Mouse (Mus musculus): ENCODE results near the gene Hk2. TPM values are rescaled to one million over a fixed set of nuclear protein-coding genes. Genes with fewer than 3 reads are reported as not detected.

Gene Hk2
- polyA plus RNA-seq, 1 experiment from 2014 or later, result 21.7 TPM

GRCm38 (mm10) chr6:82798202-82798737 is 24.0 kb upstream of the Hk2 start:
- no peak for ATAC-seq (replicated peaks; ENCODE audit: low FRiP score)
- 79% methylated on average over 3 of the region's 3 CpGs for WGBS
- H3K36me3 ChIP-seq (ENCODE audit: control insufficient read depth, insufficient read depth, low read length), result no peaks in the 10 kb centered on the region

GRCm38 (mm10) chr6:82797300-82797839 is 23.1 kb upstream of the Hk2 start:
- no peak for DNase-seq (ENCODE audit: low spot score)
- H3K4me2 ChIP-seq (ENCODE audit: low read depth, low read length, severe bottlenecking), result no peak overlapping the region
- no peaks in the 10 kb centered on the region for H3K9me3 ChIP-seq (ENCODE audit: control insufficient read depth, low read length)
- no peaks in the 10 kb centered on the region for H3K4me1 ChIP-seq (replicated peaks; ENCODE audit: control insufficient read depth, insufficient read depth, low read length)
- H3K27ac ChIP-seq (ENCODE audit: low read depth, low read length), result no peak overlapping the region
- H3K27me3 ChIP-seq (ENCODE audit: control insufficient read depth, insufficient read depth, low read length), result no peaks in the 10 kb centered on the region
- no peak overlapping the region for H3K4me3 ChIP-seq (ENCODE audit: low read depth, low read length)
- H3K9ac ChIP-seq (ENCODE audit: low read length), result no peak overlapping the region
- H3K36me3 ChIP-seq (ENCODE audit: control insufficient read depth, insufficient read depth, low read length), result no peaks in the 10 kb centered on the region
- 57% methylated on average over 5 of the region's 5 CpGs for WGBS
- no peak for ATAC-seq (replicated peaks; ENCODE audit: low FRiP score)

More at GRCm38 (mm10) chr6:82798202-82798737, 24.0 kb upstream of the Hk2 start:
- Histone ChIP-seq H3K4me2 (ENCODE audit: low read depth, low read length, severe bottlenecking) (no peak overlapping the region), H3K9me3 (ENCODE audit: control insufficient read depth, low read length) (no peaks in the 10 kb centered on the region), H3K9ac (ENCODE audit: low read length) (no peak overlapping the region), H3K27me3 (ENCODE audit: control insufficient read depth, insufficient read depth, low read length) (no peaks in the 10 kb centered on the region), H3K4me3 (ENCODE audit: low read depth, low read length) (no peak overlapping the region), H3K4me1 (replicated peaks; ENCODE audit: control insufficient read depth, insufficient read depth, low read length) (no peaks in the 10 kb centered on the region), H3K27ac (ENCODE audit: low read depth, low read length) (no peak overlapping the region)
- DNase-seq (ENCODE audit: low spot score), result no peak

DNA sequence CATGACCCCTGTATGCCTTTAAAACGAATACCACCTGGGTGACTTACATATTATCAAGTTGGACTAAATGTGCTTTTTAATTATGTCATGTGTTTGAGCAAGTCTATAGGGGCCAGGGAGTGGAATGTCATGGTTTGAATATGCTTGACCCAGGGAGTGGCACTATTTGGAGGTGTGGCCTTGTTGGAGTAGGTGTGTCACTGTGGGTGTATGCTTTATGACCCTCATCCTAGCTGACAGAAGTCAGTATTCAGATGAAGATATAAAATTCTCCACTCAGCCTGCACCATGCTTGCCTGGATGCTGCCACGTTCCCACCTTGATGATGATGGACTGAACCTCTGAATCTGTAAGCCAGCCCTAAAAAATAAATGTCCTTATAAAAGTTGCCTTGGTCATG is 16.6 kb upstream of the Hk2 start:
- 85% methylated on average over 2 of the region's 2 CpGs for WGBS
- H3K4me2 ChIP-seq (ENCODE audit: low read depth, low read length, severe bottlenecking), result no peak overlapping the region
- H3K27me3 ChIP-seq (ENCODE audit: control insufficient read depth, insufficient read depth, low read length), result no peaks in the 10 kb centered on the region
- H3K4me1 ChIP-seq (replicated peaks; ENCODE audit: control insufficient read depth, insufficient read depth, low read length), result no peaks in the 10 kb centered on the region
- DNase-seq (ENCODE audit: low spot score), result no peak
- no peak overlapping the region for H3K4me3 ChIP-seq (ENCODE audit: low read depth, low read length)
- H3K36me3 ChIP-seq (ENCODE audit: control insufficient read depth, insufficient read depth, low read length), result no peaks in the 10 kb centered on the region
- H3K9me3 ChIP-seq (ENCODE audit: control insufficient read depth, low read length), result no peaks in the 10 kb centered on the region
- no peak overlapping the region for H3K27ac ChIP-seq (ENCODE audit: low read depth, low read length)
- ATAC-seq (replicated peaks; ENCODE audit: low FRiP score), result no peak
- H3K9ac ChIP-seq (ENCODE audit: low read length), result no peak overlapping the region

DNA sequence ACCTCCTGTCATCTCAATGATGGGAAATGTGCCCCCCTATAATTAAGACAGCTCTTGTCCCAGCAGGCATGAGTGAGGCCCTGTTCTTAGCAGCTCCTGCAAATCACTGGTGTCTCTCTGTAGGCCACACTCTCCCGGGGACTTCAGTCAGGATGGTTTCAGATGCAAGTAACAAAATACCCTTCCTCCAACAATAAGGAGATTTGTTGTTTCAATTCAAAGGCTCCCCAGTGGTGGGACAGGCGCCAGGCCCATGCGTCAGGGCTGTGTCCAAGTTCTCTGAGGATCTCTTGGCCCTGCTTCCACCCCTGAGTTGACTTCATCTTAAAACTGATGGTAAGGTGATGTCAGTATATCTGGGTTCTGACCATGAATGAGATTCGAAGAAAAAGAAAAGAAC is 9.7 kb upstream of the Hk2 start:
- Histone ChIP-seq H3K27me3 (ENCODE audit: control insufficient read depth, insufficient read depth, low read length) (no peaks in the 10 kb centered on the region), H3K4me2 (ENCODE audit: low read depth, low read length, severe bottlenecking) (no peak overlapping the region), H3K4me3 (ENCODE audit: low read depth, low read length) (no peak overlapping the region), H3K9ac (ENCODE audit: low read length) (no peak overlapping the region), H3K27ac (ENCODE audit: low read depth, low read length) (no peak overlapping the region), H3K4me1 (replicated peaks; ENCODE audit: control insufficient read depth, insufficient read depth, low read length) (no peaks in the 10 kb centered on the region), H3K9me3 (ENCODE audit: control insufficient read depth, low read length) (no peaks in the 10 kb centered on the region), H3K36me3 (ENCODE audit: control insufficient read depth, insufficient read depth, low read length) (no peaks in the 10 kb centered on the region)
- DNase-seq (ENCODE audit: low spot score) (no peak), ATAC-seq (replicated peaks; ENCODE audit: low FRiP score) (no peak)
- 67% methylated on average over 4 of the region's 4 CpGs for WGBS

DNA sequence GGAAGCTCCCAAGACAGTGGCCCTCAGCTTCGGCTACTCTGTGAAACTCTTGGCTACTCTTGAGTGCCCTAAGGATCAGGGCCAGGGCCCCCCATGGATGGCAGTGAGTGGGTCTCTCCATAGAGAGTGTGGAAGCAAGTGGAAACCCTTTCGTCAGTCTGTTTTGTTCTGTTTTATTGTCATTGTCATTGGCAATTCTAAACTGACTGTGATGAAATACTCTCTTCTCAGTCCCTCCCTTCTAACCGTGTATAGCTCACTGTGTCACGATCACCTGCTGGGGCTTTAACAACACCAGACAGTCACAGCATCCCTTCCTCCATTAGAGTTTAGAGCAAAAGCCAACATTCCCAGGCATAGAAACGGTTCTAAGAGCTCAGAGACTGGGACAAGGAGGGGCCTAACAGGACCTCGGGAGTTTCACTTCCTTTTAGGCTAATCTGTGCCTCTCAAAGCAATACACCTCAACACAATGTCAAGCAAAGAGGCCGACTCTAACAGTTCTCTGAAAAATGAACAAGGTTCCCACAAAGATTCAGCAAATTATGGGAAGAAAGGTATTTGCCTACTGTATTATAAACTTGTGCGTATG is 6.6 kb upstream of the Hk2 start:
- Histone ChIP-seq H3K9me3 (ENCODE audit: control insufficient read depth, low read length) (no peaks in the 10 kb centered on the region), H3K27ac (ENCODE audit: low read depth, low read length) (no peak overlapping the region), H3K27me3 (ENCODE audit: control insufficient read depth, insufficient read depth, low read length) (no peaks in the 10 kb centered on the region), H3K4me1 (replicated peaks; ENCODE audit: control insufficient read depth, insufficient read depth, low read length) (no peaks in the 10 kb centered on the region), H3K4me3 (ENCODE audit: low read depth, low read length) (no peak overlapping the region), H3K4me2 (ENCODE audit: low read depth, low read length, severe bottlenecking) (no peak overlapping the region), H3K36me3 (ENCODE audit: control insufficient read depth, insufficient read depth, low read length) (no peaks in the 10 kb centered on the region), H3K9ac (ENCODE audit: low read length) (no peak overlapping the region)
- ATAC-seq (replicated peaks; ENCODE audit: low FRiP score) (no peak), DNase-seq (ENCODE audit: low spot score) (no peak)
- 59% methylated on average over 8 of the region's 8 CpGs for WGBS

DNA sequence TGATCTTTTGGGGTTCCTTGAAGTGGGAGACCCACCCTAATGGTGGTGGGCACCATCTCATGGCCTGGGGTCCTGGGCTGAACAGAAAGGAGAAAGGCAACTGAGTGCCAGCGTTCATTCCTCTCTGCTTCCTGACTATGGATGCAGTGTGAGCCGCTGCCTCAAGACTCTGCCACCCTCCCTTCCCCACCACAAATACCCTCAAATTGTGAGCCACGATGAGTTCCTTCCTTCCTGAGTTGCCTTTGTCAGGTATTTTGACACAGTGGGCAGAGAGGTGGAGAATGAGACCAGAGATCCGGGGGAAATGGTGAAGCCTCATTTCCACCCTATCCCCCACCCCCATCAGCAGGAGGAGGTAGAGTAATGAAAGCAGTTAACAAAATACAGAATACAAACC is 6.1 kb upstream of the Hk2 start:
- Histone ChIP-seq H3K27ac (ENCODE audit: low read depth, low read length) (no peak overlapping the region), H3K36me3 (ENCODE audit: control insufficient read depth, insufficient read depth, low read length) (no peaks in the 10 kb centered on the region), H3K27me3 (ENCODE audit: control insufficient read depth, insufficient read depth, low read length) (no peaks in the 10 kb centered on the region), H3K4me3 (ENCODE audit: low read depth, low read length) (no peak overlapping the region), H3K9me3 (ENCODE audit: control insufficient read depth, low read length) (no peaks in the 10 kb centered on the region), H3K9ac (ENCODE audit: low read length) (no peak overlapping the region), H3K4me2 (ENCODE audit: low read depth, low read length, severe bottlenecking) (no peak overlapping the region), H3K4me1 (replicated peaks; ENCODE audit: control insufficient read depth, insufficient read depth, low read length) (no peaks in the 10 kb centered on the region)
- 70% methylated on average over 4 of the region's 4 CpGs for WGBS
- ATAC-seq (replicated peaks; ENCODE audit: low FRiP score) (no peak), DNase-seq (ENCODE audit: low spot score) (no peak)

DNA sequence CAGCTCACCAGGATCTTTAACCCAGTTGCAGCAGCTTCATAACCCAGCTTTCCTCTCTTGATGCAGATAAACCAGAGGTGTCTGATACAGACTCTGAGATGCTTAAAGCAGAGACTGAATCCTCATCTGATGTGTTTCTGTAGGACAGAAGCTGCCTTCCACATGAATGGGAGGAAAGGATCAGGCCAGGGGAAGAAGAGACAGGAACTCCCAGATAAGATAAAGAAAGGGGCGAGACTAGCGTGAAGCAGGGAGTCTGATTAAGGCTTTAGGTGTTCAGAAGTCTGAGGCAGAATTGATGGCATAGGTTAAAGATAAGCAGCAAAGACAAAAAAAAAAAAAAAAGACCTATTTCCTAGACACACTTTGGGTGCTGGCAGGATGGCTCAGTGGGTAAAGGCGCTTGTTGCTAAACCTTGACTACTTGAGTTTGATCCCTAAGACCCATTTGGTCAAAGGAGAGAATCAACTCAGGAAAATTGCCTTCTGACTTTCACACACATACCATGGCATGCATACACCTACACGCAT is 2.9 kb upstream of the Hk2 start:
- Histone ChIP-seq H3K4me2 (ENCODE audit: low read depth, low read length, severe bottlenecking) (no peak overlapping the region), H3K9ac (ENCODE audit: low read length) (no peak overlapping the region), H3K9me3 (ENCODE audit: control insufficient read depth, low read length) (no peaks in the 10 kb centered on the region), H3K36me3 (ENCODE audit: control insufficient read depth, insufficient read depth, low read length) (no peaks in the 10 kb centered on the region), H3K4me3 (ENCODE audit: low read depth, low read length) (no peak overlapping the region), H3K27me3 (ENCODE audit: control insufficient read depth, insufficient read depth, low read length) (no peaks in the 10 kb centered on the region), H3K27ac (ENCODE audit: low read depth, low read length) (no peak overlapping the region), H3K4me1 (replicated peaks; ENCODE audit: control insufficient read depth, insufficient read depth, low read length) (0 out of 2 replicates have a peak, but pooled peaks cover 3% of the 10 kb centered on the region)
- ATAC-seq (replicated peaks; ENCODE audit: low FRiP score) (no peak), DNase-seq (ENCODE audit: low spot score) (no peak)
- 92% methylated on average over 4 of the region's 4 CpGs for WGBS

GRCm38 (mm10) chr6:82775386-82775785 is 1.1 kb upstream of the Hk2 start:
- Histone ChIP-seq H3K4me1 (replicated peaks; ENCODE audit: control insufficient read depth, insufficient read depth, low read length) (peaks cover 3% of the 10 kb centered on the region; the same call in 1 of the 2 replicates), H3K9me3 (ENCODE audit: control insufficient read depth, low read length) (no peaks in the 10 kb centered on the region), H3K4me2 (ENCODE audit: low read depth, low read length, severe bottlenecking) (no peak overlapping the region), H3K4me3 (ENCODE audit: low read depth, low read length) (no peak overlapping the region), H3K9ac (ENCODE audit: low read length) (no peak overlapping the region), H3K27ac (ENCODE audit: low read depth, low read length) (no peak overlapping the region), H3K27me3 (ENCODE audit: control insufficient read depth, insufficient read depth, low read length) (no peaks in the 10 kb centered on the region), H3K36me3 (ENCODE audit: control insufficient read depth, insufficient read depth, low read length) (no peaks in the 10 kb centered on the region)
- WGBS, result 89% methylated on average over 6 of the region's 6 CpGs
- ATAC-seq (replicated peaks; ENCODE audit: low FRiP score) (no peak), DNase-seq (ENCODE audit: low spot score) (peak; percentile 41)
